Mouse (Mus musculus) bone marrow, adult 2 months (tissue): ENCODE data around the gene Phldb2. TPM values are rescaled to one million over a fixed set of nuclear protein-coding genes. Genes with fewer than 3 reads are reported as not detected.

ENCODE experiments used
- H3K27ac ChIP-seq: fragments of 200-500 bp; 2 replicates; pipeline ENCODE4 v1.5.1; 2012; ENCODE audit warnings: low read depth, mild to moderate bottlenecking, control low read depth, inconsistent platforms, low read length; ENCODE audit not compliant: control insufficient read depth, poor library complexity, insufficient read depth
- H3K4me1 ChIP-seq: fragments of 200-500 bp; 2 replicates; pipeline ENCODE4 v1.6.1; 2011; ENCODE audit warnings: low read length; ENCODE audit not compliant: control insufficient read depth, insufficient read depth
- H3K4me3 ChIP-seq: fragments of 200-500 bp; replicated peaks from 2 replicates; pipeline ENCODE3; 2011; ENCODE audit warnings: mild to moderate bottlenecking, low read depth, low read length, control low read depth; ENCODE audit not compliant: control insufficient read depth
- CTCF ChIP-seq: fragments of 200-500 bp; IDR thresholded peaks from 2 replicates; pipeline ENCODE4 v1.5.1; 2011; ENCODE audit warnings: low read length, control low read depth; ENCODE audit not compliant: control insufficient read depth, insufficient read depth
- POLR2A ChIP-seq: fragments of 200-500 bp; IDR thresholded peaks from 2 replicates; pipeline ENCODE4 v1.6.1; 2011; ENCODE audit warnings: low read depth, mild to moderate bottlenecking, control low read depth, low read length, borderline replicate concordance; ENCODE audit not compliant: control insufficient read depth
- WGBS: fragments of 180-500 bp; shearing (Covaris S2); methylation state at CpG from one replicate; pipeline ENCODE4 v1.1.7; 2018; 5-methylcytosine and 5-hydroxymethylcytosine counted together
- polyA plus RNA-seq: library from polyadenylated mRNA; stranded (reverse); fragments of >200 nt; gene quantifications from 2 replicates; pipeline ENCODE4 v1.2.4, GENCODE M21; 2011; ENCODE audit warnings: low replicate concordance; ENCODE audit not compliant: missing spikeins, insufficient read depth, insufficient read length

Phldb2 gene
- polyA plus RNA-seq, 1 experiment: 3.7 TPM

- no peak overlapping the region for H3K4me3 ChIP-seq
- H3K4me1 ChIP-seq: no peaks in the 10 kb centered on the region
- no peak overlapping the region for H3K27ac ChIP-seq
- WGBS: 80% methylated on average over 5 of the region's 5 CpGs
- TF ChIP-seq CTCF: no peak
- no peak for TF ChIP-seq POLR2A
Observed at GRCm38 (mm10) chr16:45894998-45895397, 58.4 kb downstream of the Phldb2 start.

- H3K27ac ChIP-seq: no peak overlapping the region
- H3K4me3 ChIP-seq: no peak overlapping the region
- WGBS: 84% methylated on average over 2 of the region's 2 CpGs
Observed at GRCm38 (mm10) chr16:45893796-45894195, 59.6 kb downstream of the Phldb2 start.

GRCm38 (mm10) chr16:45892928-45893327 lies 60.5 kb downstream of the Phldb2 start:
- Histone ChIP-seq H3K4me3 (no peak overlapping the region), H3K27ac (no peak overlapping the region), H3K4me1 (no peaks in the 10 kb centered on the region)
- 66% methylated on average over 1 of the region's 1 CpGs for WGBS
- TF ChIP-seq CTCF: no peak
- no peak for TF ChIP-seq POLR2A

More at GRCm38 (mm10) chr16:45893796-45894195, 59.6 kb downstream of the Phldb2 start:
- H3K4me1 ChIP-seq: no peaks in the 10 kb centered on the region
- TF ChIP-seq CTCF (no peak), POLR2A (no peak)

GRCm38 (mm10) chr16:45890471-45891200 lies 62.8 kb downstream of the Phldb2 start:
- no peak overlapping the region for H3K4me3 ChIP-seq
- no peak for TF ChIP-seq POLR2A
- no peak for TF ChIP-seq CTCF
- H3K4me1 ChIP-seq: no peaks in the 10 kb centered on the region
- H3K27ac ChIP-seq: no peak overlapping the region
- 72% methylated on average over 4 of the region's 4 CpGs for WGBS

GRCm38 (mm10) chr16:45889636-45890035 lies 63.8 kb downstream of the Phldb2 start:
- WGBS: 76% methylated on average over 4 of the region's 4 CpGs
- Histone ChIP-seq H3K27ac (no peak overlapping the region), H3K4me3 (no peak overlapping the region), H3K4me1 (no peaks in the 10 kb centered on the region)
- TF ChIP-seq POLR2A (no peak), CTCF (no peak)

- Histone ChIP-seq H3K4me3 (no peak overlapping the region), H3K4me1 (no peaks in the 10 kb centered on the region), H3K27ac (no peak overlapping the region)
- 28% methylated on average over 5 of the region's 5 CpGs for WGBS
- TF ChIP-seq CTCF (no peak), POLR2A (no peak)
Observed at GRCm38 (mm10) chr16:45886599-45886998, 66.8 kb downstream of the Phldb2 start.

- TF ChIP-seq POLR2A (no peak), CTCF (no peak)
- Histone ChIP-seq H3K4me1 (no peaks in the 10 kb centered on the region), H3K4me3 (no peak overlapping the region), H3K27ac (no peak overlapping the region)
- 82% methylated on average over 2 of the region's 2 CpGs for WGBS
Observed at GRCm38 (mm10) chr16:45884194-45884593, 69.2 kb downstream of the Phldb2 start.

GRCm38 (mm10) chr16:45881177-45881832 lies 72.1 kb downstream of the Phldb2 start:
- Histone ChIP-seq H3K27ac (no peak overlapping the region), H3K4me1 (no peaks in the 10 kb centered on the region), H3K4me3 (no peak overlapping the region)
- TF ChIP-seq CTCF: no peak
- TF ChIP-seq POLR2A: no peak
- 87% methylated on average over 7 of the region's 7 CpGs for WGBS

GRCm38 (mm10) chr16:45880101-45880751 lies 73.2 kb downstream of the Phldb2 start:
- Histone ChIP-seq H3K27ac (no peak overlapping the region), H3K4me3 (no peak overlapping the region)
- WGBS: 77% methylated on average over 6 of the region's 6 CpGs

More at GRCm38 (mm10) chr16:45880101-45880751, 73.2 kb downstream of the Phldb2 start:
- TF ChIP-seq POLR2A (no peak), CTCF (no peak)
- H3K4me1 ChIP-seq: no peaks in the 10 kb centered on the region
